Mouse (Mus musculus) midbrain, embryonic 15.5 days (tissue): ENCODE results near the gene Tagln. TPM values are rescaled to one million over a fixed set of nuclear protein-coding genes. Genes with fewer than 3 reads are reported as not detected.

Source experiments
- ATAC-seq: fragments of 200-750 bp; cut with Nextera tagmentation; replicated peaks from 2 replicates; pipeline ENCODE4 v1.8.0; 2017; ENCODE audit warnings: moderate TSS enrichment
- H3K27ac ChIP-seq: fragments of 300-500 bp; sonication (generic); 2 replicates; pipeline ENCODE4 v1.5.1; 2015; ENCODE audit warnings: mild to moderate bottlenecking, inconsistent platforms
- H3K27me3 ChIP-seq: fragments of 300-500 bp; sonication (generic); replicated peaks from 2 replicates; pipeline ENCODE4 v1.6.1; 2015; ENCODE audit warnings: inconsistent platforms
- H3K36me3 ChIP-seq: fragments of 300-500 bp; sonication (generic); replicated peaks from 2 replicates; pipeline ENCODE4 v1.6.1; 2015; ENCODE audit warnings: inconsistent platforms
- H3K4me1 ChIP-seq: fragments of 300-500 bp; sonication (generic); 2 replicates; pipeline ENCODE4 v1.6.1; 2015; ENCODE audit warnings: inconsistent platforms
- H3K4me2 ChIP-seq: fragments of 300-500 bp; sonication (generic); 2 replicates; pipeline ENCODE4 v1.6.1; 2015; ENCODE audit warnings: inconsistent platforms, mild to moderate bottlenecking, moderate library complexity
- H3K4me3 ChIP-seq: fragments of 300-500 bp; sonication (generic); 2 replicates; pipeline ENCODE4 v1.5.1; 2015; ENCODE audit warnings: mild to moderate bottlenecking, inconsistent platforms
- H3K9ac ChIP-seq: fragments of 300-500 bp; sonication (generic); 2 replicates; pipeline ENCODE4 v1.6.1; 2015; ENCODE audit warnings: mild to moderate bottlenecking, inconsistent platforms
- H3K9me3 ChIP-seq: fragments of 300-500 bp; sonication (generic); 2 replicates; pipeline ENCODE4 v1.6.1; 2016; ENCODE audit warnings: inconsistent platforms
- WGBS: fragments of 180-500 bp; shearing (Covaris S2); methylation state at CpG from one replicate; pipeline ENCODE4 v1.1.7; 2015; ENCODE audit warnings: mixed read lengths; 5-methylcytosine and 5-hydroxymethylcytosine counted together
- microRNA-seq: library from miRNA; unstranded; fragments of <30 nt; microRNA quantifications from one replicate; pipeline ENCODE4, GENCODE M21; 2016
- polyA plus RNA-seq: library from polyadenylated mRNA; unstranded; fragments of >200 nt; fragmentation: Nextera tagmentation; extraction: Ambion mirVana; gene quantifications from 2 replicates; pipeline ENCODE4 v1.2.1, GENCODE M21; 2015

Tagln gene
- polyA plus RNA-seq, 1 experiment from 2014 or later = 5.3 TPM

- H3K4me2 ChIP-seq = no peak overlapping the region
- H3K36me3 ChIP-seq = peaks cover 61% of the 10 kb centered on the region
- H3K27me3 ChIP-seq = no peaks in the 10 kb centered on the region
- H3K4me3 ChIP-seq = no peak overlapping the region
- 77% methylated on average over 5 of the region's 5 CpGs for WGBS
- 0 out of 2 replicates have a peak overlapping the region, but pooled peaks have one; percentile 26 for H3K27ac ChIP-seq
- no peak overlapping the region for H3K9ac ChIP-seq
- ATAC-seq = peak; percentile 30; the same call in 1 of the 2 replicates
- no peaks in the 10 kb centered on the region for H3K4me1 ChIP-seq
- H3K9me3 ChIP-seq = no peaks in the 10 kb centered on the region
Observed at GRCm38 (mm10) chr9:45917041-45917934, 18.6 kb downstream of the Tagln start.

- Histone ChIP-seq H3K9me3 (no peaks in the 10 kb centered on the region), H3K27ac (no peak overlapping the region), H3K9ac (no peak overlapping the region), H3K4me2 (no peak overlapping the region), H3K36me3 (peaks cover 73% of the 10 kb centered on the region), H3K4me1 (no peaks in the 10 kb centered on the region), H3K4me3 (no peak overlapping the region), H3K27me3 (no peaks in the 10 kb centered on the region)
- no peak for ATAC-seq
- WGBS = 93% methylated on average over 2 of the region's 2 CpGs
Observed at GRCm38 (mm10) chr9:45915659-45916058, 20.2 kb downstream of the Tagln start.

DNA sequence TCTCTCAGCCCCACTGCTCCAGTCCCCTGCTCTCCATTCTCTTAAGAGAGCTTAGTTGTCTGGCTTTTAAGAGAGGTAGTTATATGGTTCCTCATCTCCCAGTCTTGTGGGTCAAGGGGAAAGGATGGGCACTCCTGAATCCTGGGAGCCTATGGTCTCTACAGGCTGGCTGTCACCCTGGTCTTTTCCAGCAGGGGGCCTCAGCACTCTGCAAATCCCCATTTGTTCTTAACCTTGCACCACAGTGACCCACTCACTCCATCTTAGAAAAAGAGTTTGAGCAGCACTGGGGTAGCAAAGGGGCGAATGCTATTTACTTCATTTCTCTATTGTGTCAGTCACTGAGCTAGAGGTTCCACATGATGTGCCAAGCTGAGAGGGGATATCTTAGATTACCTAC lies 24.2 kb downstream of the Tagln start:
- H3K36me3 ChIP-seq = peaks cover 58% of the 10 kb centered on the region
- 65% methylated on average over 1 of the region's 1 CpGs for WGBS
- no peak overlapping the region for H3K27ac ChIP-seq
- H3K9me3 ChIP-seq = no peaks in the 10 kb centered on the region
- H3K9ac ChIP-seq = no peak overlapping the region
- no peak overlapping the region for H3K4me2 ChIP-seq
- peaks cover 15% of the 10 kb centered on the region for H3K4me1 ChIP-seq
- H3K4me3 ChIP-seq = no peak overlapping the region
- no peak for ATAC-seq
- no peaks in the 10 kb centered on the region for H3K27me3 ChIP-seq

- Histone ChIP-seq H3K9ac (no peak overlapping the region), H3K4me2 (no peak overlapping the region), H3K4me1 (peaks cover 15% of the 10 kb centered on the region), H3K36me3 (peaks cover 53% of the 10 kb centered on the region), H3K4me3 (no peak overlapping the region), H3K27ac (no peak overlapping the region), H3K27me3 (no peaks in the 10 kb centered on the region), H3K9me3 (no peaks in the 10 kb centered on the region)
- 96% methylated on average over 3 of the region's 3 CpGs for WGBS
- ATAC-seq = no peak
Observed at GRCm38 (mm10) chr9:45910995-45911394, 24.9 kb downstream of the Tagln start.

DNA sequence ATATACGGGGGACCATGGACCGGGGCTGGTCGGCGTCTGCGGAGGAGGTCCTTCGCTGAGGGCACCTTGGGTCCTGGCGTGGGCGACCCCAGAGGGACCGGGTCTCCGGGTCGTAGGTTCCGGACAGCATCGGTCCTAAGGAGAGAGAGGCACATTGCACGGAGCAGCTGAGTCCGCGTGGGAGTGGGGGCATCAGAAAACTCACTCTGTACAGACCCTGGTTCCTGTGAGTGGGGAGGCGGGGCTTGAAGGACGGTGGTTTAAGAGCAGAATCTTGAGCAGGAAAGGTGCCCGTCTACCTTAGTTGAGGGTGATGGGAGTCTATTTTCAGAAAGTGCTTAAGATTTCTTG lies 28.8 kb downstream of the Tagln start:
- Histone ChIP-seq H3K27me3 (no peaks in the 10 kb centered on the region), H3K4me3 (peak overlapping the region; percentile 94), H3K9me3 (no peaks in the 10 kb centered on the region), H3K9ac (peak overlapping the region; percentile 97), H3K4me1 (peaks cover 32% of the 10 kb centered on the region), H3K36me3 (peaks cover 37% of the 10 kb centered on the region), H3K27ac (peak overlapping the region; percentile 98), H3K4me2 (peak overlapping the region; percentile 78)
- WGBS = under 1% methylated on average over 19 of the region's 19 CpGs
- ATAC-seq = no peak; the same call in 1 of the 2 replicates

- Histone ChIP-seq H3K4me1 (peaks cover 32% of the 10 kb centered on the region), H3K9ac (peak within 1 kb of the TSS; percentile 97), H3K36me3 (peaks cover 31% of the 10 kb centered on the region), H3K4me3 (peak within 1 kb of the TSS; percentile 94), H3K9me3 (no peaks in the 10 kb centered on the region), H3K27me3 (no peaks in the 10 kb centered on the region), H3K4me2 (peak within 1 kb of the TSS; percentile 78), H3K27ac (peak within 1 kb of the TSS; percentile 98)
- ATAC-seq = peak; percentile 93
- WGBS = under 1% methylated on average over 76 of the region's 80 CpGs
Observed at GRCm38 (mm10) chr9:45906355-45907077, 29.3 kb downstream of the Tagln start, which contains the start of the genes Pcsk7 and Rnf214. TSS of gene Pcsk7 (plus strand) at chr9:45906497. TSS of gene Rnf214 (minus strand) at chr9:45906911.

DNA sequence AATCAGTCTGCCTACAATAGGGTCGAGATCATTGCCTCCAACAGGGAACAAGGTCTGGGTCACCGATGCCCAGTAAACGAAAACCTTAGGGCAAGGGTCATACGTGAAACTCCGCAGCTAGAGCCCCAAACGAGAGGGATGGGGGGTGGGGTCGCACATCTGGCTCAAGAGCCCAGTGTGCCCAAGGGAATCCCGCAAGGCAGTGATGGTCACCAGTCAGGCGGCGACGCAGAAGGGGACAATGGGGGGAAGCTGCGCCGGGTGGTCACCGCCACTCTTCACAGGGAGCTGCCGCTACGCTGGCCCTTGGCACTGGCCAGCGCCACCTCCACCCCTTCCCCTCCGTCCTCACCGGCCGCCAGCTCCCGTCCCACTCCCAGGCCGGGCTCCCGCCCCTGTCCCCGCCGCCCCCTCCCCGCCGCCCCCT lies 30.0 kb downstream of the Tagln start:
- H3K4me1 ChIP-seq = peaks cover 32% of the 10 kb centered on the region
- no peaks in the 10 kb centered on the region for H3K27me3 ChIP-seq
- WGBS = 0% methylated on average over 22 of the region's 27 CpGs
- H3K9ac ChIP-seq = peak overlapping the region; percentile 97
- H3K4me2 ChIP-seq = peak overlapping the region; percentile 73
- no peaks in the 10 kb centered on the region for H3K9me3 ChIP-seq
- peaks cover 25% of the 10 kb centered on the region for H3K36me3 ChIP-seq
- peak; percentile 59 for ATAC-seq
- peak overlapping the region; percentile 98 for H3K27ac ChIP-seq
- H3K4me3 ChIP-seq = peak overlapping the region; percentile 94

DNA sequence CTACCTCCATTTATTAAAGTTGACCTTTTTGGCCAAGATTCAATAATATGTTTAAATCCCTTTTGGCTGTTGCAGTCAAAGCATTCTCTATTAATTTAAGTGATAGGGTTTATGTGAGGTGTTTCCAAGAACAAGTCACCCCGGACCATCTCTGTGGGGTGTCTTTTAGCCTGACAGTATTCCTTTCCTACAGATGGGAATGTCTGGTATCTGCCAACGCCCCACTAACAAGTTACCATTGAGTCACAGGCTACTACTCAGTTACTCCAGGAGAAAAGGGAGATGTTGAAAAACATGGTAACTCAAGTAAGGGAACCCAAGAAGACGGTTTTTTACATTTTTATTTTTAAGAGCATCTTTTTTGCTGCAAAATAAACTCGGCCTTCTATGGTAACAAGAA lies 30.7 kb downstream of the Tagln start:
- H3K4me3 ChIP-seq = peak overlapping the region; percentile 94
- ATAC-seq = no peak
- peak overlapping the region; percentile 73 for H3K4me2 ChIP-seq
- peaks cover 20% of the 10 kb centered on the region; the same call in 1 of the 2 replicates for H3K36me3 ChIP-seq
- H3K27ac ChIP-seq = peak overlapping the region; percentile 98
- peaks cover 32% of the 10 kb centered on the region for H3K4me1 ChIP-seq
- 54% methylated on average over 4 of the region's 4 CpGs for WGBS
- H3K27me3 ChIP-seq = no peaks in the 10 kb centered on the region
- peak overlapping the region; percentile 97 for H3K9ac ChIP-seq
- H3K9me3 ChIP-seq = no peaks in the 10 kb centered on the region

DNA sequence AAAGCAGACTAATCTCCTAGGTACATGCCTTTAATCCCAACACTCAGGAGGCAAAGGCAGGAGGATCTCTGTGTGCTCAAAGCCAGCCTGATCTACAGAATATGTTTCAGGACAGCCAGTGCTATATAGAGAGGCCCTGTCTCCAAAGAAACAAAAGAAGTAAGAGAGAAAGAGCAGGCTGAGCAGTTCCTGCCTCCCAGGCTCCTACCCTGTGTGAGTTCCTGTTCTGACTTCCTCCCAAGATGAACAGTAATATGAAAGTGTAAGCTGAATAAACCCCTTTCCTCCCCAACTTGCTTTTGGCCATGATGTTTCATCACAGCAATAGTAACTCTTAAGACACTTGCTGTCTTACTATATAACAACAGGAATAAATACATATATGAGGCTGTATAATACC lies 42.2 kb downstream of the Tagln start:
- no peak overlapping the region for H3K4me3 ChIP-seq
- H3K27ac ChIP-seq = no peak overlapping the region
- H3K4me1 ChIP-seq = no peaks in the 10 kb centered on the region
- ATAC-seq = no peak
- H3K9me3 ChIP-seq = no peaks in the 10 kb centered on the region
- no peaks in the 10 kb centered on the region for H3K27me3 ChIP-seq
- H3K36me3 ChIP-seq = peaks cover 69% of the 10 kb centered on the region
- H3K4me2 ChIP-seq = no peak overlapping the region
- no peak overlapping the region for H3K9ac ChIP-seq

Small RNA genes lying within 50 kb of the gene (microRNA-seq; reads per million reads assigned to microRNA genes)
- not detected for gene Mir7087

Other genes with a start within 250 kb of the Tagln start
- gene Cep164, start 107.4 kb downstream of the Tagln start, polyA plus RNA-seq = 13.5 and 15.9 TPM in 2 replicates
- 56.5 and 58.0 TPM in 2 replicates for gene Bace1, start 97.5 kb downstream of the Tagln start, polyA plus RNA-seq
- 26.0 and 27.5 TPM in 2 replicates for gene Pcsk7, start 29.6 kb downstream of the Tagln start, polyA plus RNA-seq
- gene Rnf214, start 29.1 kb downstream of the Tagln start, polyA plus RNA-seq = 106 and 112 TPM in 2 replicates
- 51.9 and 52.8 TPM in 2 replicates for gene Sidt2, start 19.2 kb upstream of the Tagln start, polyA plus RNA-seq
- gene Pafah1b2, start 76.6 kb upstream of the Tagln start, polyA plus RNA-seq = 269 and 290 TPM in 2 replicates
- 13.6 and 14.5 TPM in 2 replicates for gene Sik3, start 76.8 kb upstream of the Tagln start, polyA plus RNA-seq